Comparison of ENCODE assay signal across 8 mouse cellular contexts in the genomic region with DNA sequence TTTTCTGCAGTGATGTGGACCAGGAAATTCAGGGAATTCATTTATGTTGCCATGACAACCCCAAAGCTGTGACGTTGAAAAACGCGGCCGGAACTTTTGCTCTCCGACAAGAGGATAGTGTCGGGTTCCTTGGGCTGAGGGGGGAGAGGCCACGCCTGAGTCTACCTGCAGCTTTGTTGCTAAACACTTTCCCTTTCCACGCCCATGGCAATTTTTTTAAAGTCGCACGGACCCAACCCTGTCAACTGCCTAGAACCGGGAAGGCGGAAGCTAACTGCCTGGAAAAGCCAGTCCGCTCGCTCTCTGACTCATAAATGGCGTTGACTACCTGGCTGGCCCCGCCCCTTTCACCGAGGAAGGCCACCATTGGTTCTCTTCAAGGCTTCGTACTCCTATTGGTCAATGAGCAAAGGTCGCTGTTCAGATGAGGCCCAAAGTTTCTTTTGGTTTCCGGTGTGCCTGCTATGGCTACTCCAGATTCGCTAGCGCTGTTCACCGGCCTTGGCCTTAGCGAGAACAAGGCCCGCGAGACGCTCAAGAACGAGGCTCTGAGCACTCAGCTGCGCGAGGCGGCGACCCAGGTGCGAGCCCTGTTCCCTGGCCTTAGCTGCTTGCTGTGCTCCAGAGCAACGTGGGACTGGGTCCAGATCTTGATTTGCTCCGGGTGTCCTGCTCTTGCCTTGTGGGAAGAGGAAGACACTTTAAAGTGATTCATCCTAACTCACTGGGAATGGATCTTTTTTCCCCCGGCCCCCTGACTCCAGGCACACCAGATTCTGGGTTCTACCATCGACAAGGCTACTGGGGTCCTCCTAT. TPM values are rescaled to one million over a fixed set of nuclear protein-coding genes. Genes with fewer than 3 reads are reported as not detected.
DNase-seq lines count a peak whose midpoint lies in the region; ATAC-seq lines count a peak whose summit lies in the region.

A gene (plus strand): TSS at position 88 of the 816 bp plus-strand sequence.

- peak; percentile 96 to 98 for DNase-seq in adrenal gland, adult (ENCODE audit: inconsistent age in 2 of 2, low spot score in 1 of 2)
- DNase-seq in embryo, embryonic 10.5 days (ENCODE audit: low spot score) = peak; percentile 99
- DNase-seq in gastrocnemius, postnatal 14 days = peak; percentile 93
- peak; percentile 94 to 96 for DNase-seq in left cerebral cortex, postnatal 10 days (ENCODE audit: extremely low spot score in 1 of 2, low spot score in 2 of 2)
- DNase-seq in right cerebral cortex, postnatal 25 days = peak; percentile 91
- DNase-seq in urinary bladder, postnatal 4 days (ENCODE audit: low spot score in 2 of 2) = peak; percentile 91 to 93

- intact Hi-C loops in gastrocnemius, postnatal 14 days (cut with DNase I; ENCODE audit: low total_unique reads) = no loop called here
- intact Hi-C loops in left cerebral cortex, postnatal 10 days (cut with DNase I) = no loop called here

- peak; percentile 100 for ATAC-seq in inflammation-experienced regulatory T-cells, adult 6 months
- peak; percentile 97 for ATAC-seq in megakaryocyte-erythroid progenitor cell, adult 5-6 weeks (replicated peaks; ENCODE audit: low FRiP score, low TSS enrichment, poor library complexity, severe bottlenecking)

RNA-seq across cellular contexts. Expression of the gene that starts here (rescaled TPM):
- 10 to 100 TPM; 65.9 to 72.6 TPM for total RNA-seq in gastrocnemius, postnatal 14 days (2021)
- polyA plus RNA-seq in inflammation-experienced regulatory T-cells, adult 6 months (2017; shearing (Covaris generic)) = 100 to 1,000 TPM; 123 to 167 (median 155) TPM
- 10 to 100 TPM; 82.9 to 91.8 TPM for total RNA-seq in left cerebral cortex, postnatal 10 days (2021)
- 356 and 390 TPM in 2 replicates for total RNA-seq in megakaryocyte-erythroid progenitor cell, adult 5-6 weeks (2014; fragmentation: Nextera tagmentation)
- total RNA-seq in megakaryocyte-erythroid progenitor cell, adult 5-6 weeks (2017) = 235 and 321 TPM in 2 replicates

Comparison
In these comparisons a context has a peak if more than half of its experiments do, and no peak if none do; other contexts are left out.
1. Peak in every context shown above with its lines: DNase-seq and ATAC-seq.